Mouse (Mus musculus): Measurements from ENCODE around the gene Polh.

Gene Polh

DNA sequence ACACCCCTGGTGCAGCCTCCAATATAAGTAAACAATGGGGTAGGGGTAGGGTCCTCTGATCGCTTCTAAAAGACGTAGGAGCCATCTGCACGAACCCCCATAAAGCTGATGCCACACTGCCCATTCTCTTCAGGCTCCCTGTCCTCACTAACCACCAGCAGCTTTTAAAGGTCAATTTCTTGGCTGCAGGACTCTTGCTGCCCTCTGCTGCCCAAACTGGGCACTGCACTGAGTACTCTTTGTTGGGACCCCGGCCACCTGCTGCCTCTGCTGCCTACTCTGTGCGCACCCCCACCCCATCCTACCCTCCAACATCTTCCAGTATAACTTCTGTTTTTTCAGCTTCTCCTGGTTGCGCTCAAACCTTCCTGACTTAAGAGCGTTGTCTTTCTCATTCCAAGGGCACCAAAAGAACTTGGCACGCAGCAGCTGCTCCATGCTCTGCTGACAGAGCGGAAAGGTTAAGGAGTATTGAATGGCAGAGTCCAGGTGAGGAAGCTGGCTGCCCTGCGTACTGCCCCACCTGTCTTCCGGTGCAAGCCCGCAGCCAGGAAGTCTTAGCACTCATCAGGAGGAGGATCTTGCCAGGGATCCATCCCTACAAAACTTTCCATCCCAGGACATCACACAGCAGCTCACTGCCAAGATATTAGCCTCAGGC lies 70.3 kb downstream of the Polh start:
- peak; percentile 28; the same call in 1 of the 2 replicates for ATAC-seq (ENCODE audit: low TSS enrichment)

DNA sequence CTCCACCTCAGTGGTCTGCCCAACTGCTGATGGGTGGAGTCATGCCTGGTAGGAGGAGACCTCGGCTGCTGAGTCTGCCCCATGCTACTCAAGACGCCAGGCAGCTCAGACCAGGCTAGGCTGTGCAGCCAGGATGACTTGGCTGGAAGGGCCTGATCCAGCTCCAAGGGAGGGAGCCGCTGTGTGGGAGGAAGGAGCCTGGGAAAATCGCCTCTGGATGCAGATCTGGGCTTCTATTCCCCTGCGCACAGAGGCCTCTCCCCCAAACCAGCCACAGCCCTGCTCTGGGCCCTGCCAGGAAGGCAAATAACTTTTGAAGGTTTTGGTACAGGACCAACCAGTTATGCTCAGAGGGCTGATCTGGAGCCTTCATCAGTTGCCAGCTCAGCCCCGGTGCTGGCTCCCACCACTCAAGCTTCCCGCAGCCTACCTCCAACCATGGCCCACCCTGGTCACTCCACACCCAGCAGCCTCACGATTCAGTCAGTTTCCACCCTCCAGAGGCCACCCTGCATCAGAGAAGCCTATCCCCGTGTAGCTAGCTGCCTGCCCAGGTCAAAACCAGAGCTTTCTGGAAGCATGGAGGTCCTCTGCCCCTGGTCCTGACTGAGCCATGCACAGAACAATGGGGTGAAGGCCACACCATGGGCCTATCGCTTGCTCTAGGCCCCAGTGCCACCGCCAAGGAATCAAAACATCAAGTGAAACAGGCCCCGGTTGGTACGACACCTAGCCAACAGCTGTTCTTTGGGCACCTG lies 72.5 kb downstream of the Polh start:
- peak; percentile 46; the same call in 1 of the 2 replicates for ATAC-seq (ENCODE audit: low TSS enrichment)

DNA sequence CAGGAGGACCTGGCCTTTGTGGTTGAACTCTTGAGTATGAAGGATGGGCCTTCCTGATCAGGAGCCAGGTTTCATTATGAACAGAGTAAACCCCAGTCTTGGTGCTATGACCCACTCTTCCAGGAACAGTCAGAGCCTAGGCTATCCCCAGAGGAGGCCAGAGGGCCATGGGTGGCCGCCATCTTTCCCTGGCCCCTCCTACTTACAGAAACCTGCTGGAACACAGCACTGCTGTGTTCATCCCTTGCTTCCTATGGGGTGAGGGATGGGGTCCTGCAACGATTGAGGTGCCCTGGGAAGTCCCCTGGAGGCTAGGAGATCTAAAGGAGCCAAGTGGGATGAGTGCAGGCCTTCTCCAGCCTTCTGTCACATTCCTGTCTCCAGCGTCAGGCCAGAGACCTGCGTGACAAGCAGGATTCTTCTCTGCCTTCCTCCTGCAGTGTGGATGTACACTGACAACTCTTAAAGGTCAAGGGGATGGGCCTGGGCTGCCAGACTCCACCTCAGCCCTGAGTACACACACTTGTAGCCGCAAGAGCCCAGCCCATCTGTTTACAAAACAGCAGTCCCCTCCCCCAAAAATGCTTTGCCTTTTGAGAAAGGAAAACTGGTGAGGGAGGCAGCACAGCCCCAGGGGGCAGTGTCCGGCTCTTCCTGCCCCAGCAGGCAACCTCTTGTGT lies 74.5 kb downstream of the Polh start:
- ATAC-seq (ENCODE audit: low TSS enrichment) = no peak

- no peak for ATAC-seq (ENCODE audit: low TSS enrichment)
Observed at GRCm38 (mm10) chr17:46126608-46127007, 75.8 kb downstream of the Polh start.

DNA sequence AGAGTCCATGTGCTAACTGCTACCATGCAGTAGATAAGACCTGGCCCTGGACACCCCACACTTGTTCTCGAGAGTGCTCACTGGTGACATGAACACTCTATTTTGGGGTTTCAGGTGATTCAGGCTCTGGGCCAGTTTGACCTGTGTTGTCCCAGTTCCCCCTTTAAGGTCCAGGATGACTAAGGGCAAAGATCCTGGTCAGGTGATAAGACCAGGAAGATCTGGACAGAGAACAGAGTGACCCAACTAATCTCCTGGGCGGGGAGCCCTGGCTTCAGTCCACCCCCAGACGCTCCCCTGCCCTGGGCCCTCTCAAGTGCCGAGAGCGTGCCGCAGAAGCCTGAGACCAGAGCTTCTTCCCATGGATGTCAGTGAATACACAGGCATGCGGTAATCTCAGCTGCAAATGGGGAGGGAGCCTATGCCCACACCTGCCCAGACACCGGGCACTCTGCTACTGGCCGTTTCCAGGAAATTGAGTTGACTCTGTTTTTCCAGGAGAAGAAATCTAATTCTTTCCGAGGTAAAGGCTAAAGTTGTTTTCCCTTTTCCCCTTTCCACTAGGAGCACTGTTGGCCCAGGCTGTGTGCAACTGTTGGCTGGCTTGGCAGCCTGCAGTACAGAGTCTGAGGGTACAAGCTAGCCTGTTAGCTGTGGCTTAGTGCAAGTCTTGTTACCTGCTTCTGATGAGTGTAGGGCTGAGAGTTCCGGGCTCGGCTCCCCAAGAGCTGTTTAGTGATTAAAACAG lies 78.3 kb downstream of the Polh start:
- ATAC-seq (ENCODE audit: low TSS enrichment) = no peak

GRCm38 (mm10) chr17:46123285-46123684 lies 79.2 kb downstream of the Polh start:
- ATAC-seq (ENCODE audit: low TSS enrichment) = no peak

DNA sequence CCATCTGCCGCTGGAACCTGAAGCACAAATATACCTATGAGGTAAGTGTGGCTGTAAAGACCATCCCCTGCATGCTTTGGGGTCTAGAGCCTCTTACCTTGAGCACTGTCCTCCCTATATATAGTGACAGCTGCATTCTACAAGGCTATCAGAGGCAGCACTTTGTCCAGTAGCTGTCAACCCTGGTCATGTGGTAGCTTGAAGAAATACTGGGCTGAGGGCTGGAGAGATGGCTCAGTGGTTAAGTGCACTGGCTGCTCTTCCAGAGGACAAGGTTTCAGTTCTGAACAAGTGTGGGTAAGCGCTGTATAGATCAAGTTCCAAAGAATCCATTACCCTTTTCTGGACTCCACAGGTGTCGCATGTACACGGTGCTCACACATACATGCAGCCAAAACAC lies 79.7 kb downstream of the Polh start:
- ATAC-seq (ENCODE audit: low TSS enrichment) = no peak

Measured in frontal cortex, adult (tissue).